Mouse (Mus musculus) forelimb bud, embryonic 11.5 days (tissue): Measurements from ENCODE around the gene Gpr149.
A peak's percentile ranks its signal among the peaks of the same experiment; 100 is the strongest.

Source experiments
- DNase-seq: peaks from one replicate; pipeline ENCODE4 v3.0.0-alpha.2; 2012; ENCODE audit warnings: low read depth, low spot score

Gene Gpr149

GRCm38 (mm10) chr3:62604973-62605372 lies at the start of gene Gpr149:
TSS of gene Gpr149 (minus strand) at chr3:62605140.
- no peak for DNase-seq

- DNase-seq: no peak
These were observed 45.6 kb upstream of the Gpr149 start for GRCm38 (mm10) chr3:62650551-62650950.

- no peak for DNase-seq
These were observed 5.9 kb upstream of the Gpr149 start for GRCm38 (mm10) chr3:62610861-62611260.

DNA sequence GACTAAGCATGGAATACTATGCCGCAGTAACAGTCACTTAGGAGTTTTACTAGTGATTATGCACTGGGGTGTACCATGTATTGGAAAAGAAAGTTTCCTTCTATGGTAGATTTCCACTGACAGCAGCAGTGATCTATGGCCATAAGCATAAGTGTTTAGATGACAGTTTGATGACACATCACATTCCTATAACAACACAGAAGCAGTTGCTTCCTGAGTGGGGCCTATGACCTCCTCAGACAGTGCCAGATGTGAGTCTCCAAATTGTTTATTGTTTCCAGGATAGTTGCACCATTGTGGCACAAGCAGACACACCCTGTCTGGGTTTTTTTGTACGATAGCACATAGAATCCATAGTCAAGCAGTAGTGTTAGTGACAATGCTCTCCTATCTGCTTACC lies 991 bp upstream of the Gpr149 start:
- no peak for DNase-seq

- no peak for DNase-seq
These were observed 921 bp downstream of the Gpr149 start for GRCm38 (mm10) chr3:62604047-62604391.

DNA sequence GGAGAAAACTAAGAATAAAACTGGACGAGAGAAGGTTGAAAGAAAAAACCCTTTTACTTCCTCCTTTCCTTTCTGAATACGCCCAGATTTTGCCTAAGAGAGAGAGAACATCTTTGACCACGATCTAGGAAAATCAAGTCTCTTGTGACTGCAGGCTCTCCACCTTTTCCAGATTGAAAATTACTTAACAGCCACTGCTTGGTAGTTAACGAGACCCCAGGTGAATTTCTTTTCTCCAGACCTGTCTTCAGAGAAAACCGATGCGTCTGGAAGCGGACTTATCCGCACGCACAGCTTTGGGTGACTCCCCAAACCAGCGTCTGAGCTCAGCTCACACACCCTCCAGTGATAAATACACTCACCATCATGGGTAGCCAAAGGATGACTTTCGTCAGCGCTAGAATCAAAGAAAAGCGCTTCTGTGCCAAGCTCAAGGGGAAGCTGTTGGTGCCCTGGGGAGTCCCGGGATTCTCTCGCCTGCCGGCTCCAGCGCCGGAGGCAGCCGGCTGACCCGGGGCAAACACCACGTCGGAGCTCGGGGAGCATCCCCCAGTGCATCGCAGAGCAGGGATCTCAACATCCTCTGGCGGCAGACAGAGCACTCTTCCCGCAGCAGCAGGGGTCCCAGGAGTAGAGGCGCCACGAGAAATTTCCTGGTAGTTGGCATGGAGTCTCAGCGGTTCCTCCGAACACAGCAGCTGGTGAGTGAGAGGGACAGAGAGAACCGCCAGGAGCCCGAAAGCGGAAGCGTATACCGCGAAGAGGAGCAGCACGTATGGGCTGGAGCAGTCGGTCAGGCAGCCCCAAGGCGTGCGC lies 1.5 kb downstream of the Gpr149 start:
- peak; percentile 9 for DNase-seq

- no peak for DNase-seq
These were observed 2.5 kb downstream of the Gpr149 start for GRCm38 (mm10) chr3:62602466-62602865.

DNA sequence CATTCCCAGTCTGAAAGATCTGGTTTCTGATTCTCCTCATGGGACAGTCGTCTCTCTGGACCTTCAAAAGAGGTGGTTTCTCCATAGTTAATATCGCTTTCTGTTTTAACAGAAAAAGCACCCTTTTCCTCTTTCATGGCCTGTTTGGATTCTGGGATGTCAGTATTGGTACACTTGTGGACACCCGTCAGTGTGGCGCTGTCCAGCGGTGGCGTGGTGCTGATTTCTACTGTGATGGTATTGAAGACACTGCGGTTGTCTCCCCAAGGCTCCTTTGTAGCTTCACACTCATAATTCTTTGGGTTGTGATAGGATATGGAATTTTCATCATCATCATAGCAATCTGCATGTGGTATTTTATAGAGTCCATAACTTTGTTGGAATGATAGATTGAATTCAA lies 10.1 kb downstream of the Gpr149 start:
- peak; percentile 48 for DNase-seq

- DNase-seq: no peak
These were observed 19.9 kb downstream of the Gpr149 start for GRCm38 (mm10) chr3:62585072-62585471.

GRCm38 (mm10) chr3:62527593-62527992 lies 77.3 kb downstream of the Gpr149 start:
- no peak for DNase-seq

GRCm38 (mm10) chr3:62527160-62527559 lies 77.8 kb downstream of the Gpr149 start:
- DNase-seq: no peak

DNA sequence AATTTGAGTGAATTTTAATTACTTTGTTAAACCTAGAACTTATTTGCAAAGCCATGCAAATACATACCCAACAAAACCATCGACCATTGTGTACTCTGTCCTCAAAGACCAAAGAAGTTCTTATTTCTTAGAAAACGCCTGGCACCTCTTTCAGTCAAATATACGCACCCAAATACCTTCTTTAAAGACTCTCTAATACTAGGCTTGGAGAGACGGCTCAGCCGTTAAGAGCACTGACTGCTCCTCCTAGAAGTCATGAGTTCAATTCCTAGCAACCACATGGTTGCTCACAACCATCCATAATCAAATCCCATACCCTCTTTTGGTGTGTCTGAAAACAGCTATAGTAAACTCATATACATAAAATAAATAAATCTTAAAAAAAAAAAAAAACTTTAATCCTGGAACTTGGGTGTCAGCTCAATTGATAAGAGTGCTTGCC lies 97.7 kb downstream of the Gpr149 start:
- DNase-seq: no peak

GRCm38 (mm10) chr3:62506488-62507205 lies 98.3 kb downstream of the Gpr149 start, which contains the start of gene Dhx36:
TSS of gene Dhx36 (minus strand) at chr3:62507004.
- peak; percentile 97 for DNase-seq

GRCm38 (mm10) chr3:62505166-62505900 lies 99.6 kb downstream of the Gpr149 start:
- DNase-seq: no peak

DNA sequence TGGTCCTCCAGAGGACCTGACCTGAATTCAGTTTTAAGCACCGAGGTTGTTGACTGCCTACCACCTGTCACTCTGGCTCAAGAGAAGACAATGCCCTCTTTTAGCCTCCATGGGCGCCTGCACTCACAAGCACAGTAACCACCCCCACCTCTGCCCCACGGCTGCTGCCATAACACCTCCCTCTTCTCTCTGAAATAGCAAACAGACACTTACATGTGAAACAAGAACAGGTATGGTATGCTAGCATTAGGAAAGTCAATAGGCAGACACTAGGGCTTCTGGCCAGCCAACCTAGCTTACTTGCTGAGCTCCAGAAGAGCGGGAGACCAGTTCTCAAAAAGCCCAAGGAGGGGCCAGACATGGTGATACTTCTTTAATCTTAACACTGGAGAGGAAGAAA lies 105.6 kb downstream of the Gpr149 start:
- no peak for DNase-seq

- no peak for DNase-seq
These were observed 112.4 kb downstream of the Gpr149 start for GRCm38 (mm10) chr3:62492568-62492967.

- no peak for DNase-seq
These were observed 120.6 kb downstream of the Gpr149 start for GRCm38 (mm10) chr3:62484340-62484739.
